Mouse (Mus musculus) c-Kit-positive CD71-negative TER-119-negative erythroid progenitor cells, embryonic 14.5 days (primary cell): ENCODE results near the gene Ppm1j.

ENCODE experiments used
- DNase-seq: peaks from one replicate; pipeline ENCODE4 v3.0.0-alpha.2; 2013; ENCODE audit warnings: low read depth

The Ppm1j gene

DNA sequence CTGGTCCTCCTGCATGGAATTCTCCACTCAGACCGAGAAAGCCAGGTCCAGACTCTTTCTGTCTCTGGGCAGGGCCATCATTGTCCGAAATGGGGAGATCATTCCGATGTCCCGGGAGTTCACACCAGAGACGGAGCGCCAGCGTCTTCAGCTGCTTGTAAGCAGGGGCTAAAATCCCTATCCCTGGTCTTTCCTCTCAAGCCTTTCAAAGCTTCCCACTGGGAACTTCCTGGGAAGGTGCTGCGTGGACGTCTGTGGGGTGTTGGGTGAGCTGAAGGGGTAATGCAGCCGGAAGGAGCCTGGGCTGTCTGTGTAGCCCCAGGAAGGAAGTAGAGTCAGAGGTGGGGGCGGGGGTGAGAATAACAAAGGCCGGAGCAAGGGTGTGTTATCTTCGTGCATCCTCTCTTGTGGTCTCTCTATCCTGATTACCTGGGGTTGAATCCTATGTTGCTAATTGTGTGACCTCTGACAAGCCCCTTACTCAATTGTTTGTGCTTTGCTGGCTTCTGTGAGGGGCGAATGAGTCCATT is 3.2 kb downstream of the Ppm1j start:
- no peak for DNase-seq

GRCm38 (mm10) chr3:104785284-104785683 is 4.4 kb downstream of the Ppm1j start:
- DNase-seq, result no peak

DNA sequence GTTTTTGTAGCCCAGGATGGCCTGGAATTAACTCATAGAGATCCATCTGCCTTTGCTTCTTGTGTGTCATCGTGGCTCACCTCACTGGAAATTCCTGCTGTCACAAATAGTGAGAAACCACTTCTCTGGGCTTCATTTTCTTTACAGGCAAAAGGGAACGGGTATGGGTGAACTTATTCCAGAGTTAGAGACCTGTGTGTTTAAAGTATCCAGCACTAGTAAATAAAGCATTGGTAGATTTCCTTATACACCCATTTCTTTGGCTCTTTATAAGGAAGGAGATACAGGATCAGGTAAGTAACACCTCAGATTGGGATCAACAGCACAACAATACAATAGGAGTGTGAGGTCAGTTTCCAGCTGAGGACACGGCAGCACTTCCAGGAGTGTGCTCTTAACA is 7.2 kb downstream of the Ppm1j start, which contains the start of gene Rhoc:
TSS of gene Rhoc (plus strand) at position 301 of the 400 bp plus-strand sequence.
- no peak for DNase-seq

DNA sequence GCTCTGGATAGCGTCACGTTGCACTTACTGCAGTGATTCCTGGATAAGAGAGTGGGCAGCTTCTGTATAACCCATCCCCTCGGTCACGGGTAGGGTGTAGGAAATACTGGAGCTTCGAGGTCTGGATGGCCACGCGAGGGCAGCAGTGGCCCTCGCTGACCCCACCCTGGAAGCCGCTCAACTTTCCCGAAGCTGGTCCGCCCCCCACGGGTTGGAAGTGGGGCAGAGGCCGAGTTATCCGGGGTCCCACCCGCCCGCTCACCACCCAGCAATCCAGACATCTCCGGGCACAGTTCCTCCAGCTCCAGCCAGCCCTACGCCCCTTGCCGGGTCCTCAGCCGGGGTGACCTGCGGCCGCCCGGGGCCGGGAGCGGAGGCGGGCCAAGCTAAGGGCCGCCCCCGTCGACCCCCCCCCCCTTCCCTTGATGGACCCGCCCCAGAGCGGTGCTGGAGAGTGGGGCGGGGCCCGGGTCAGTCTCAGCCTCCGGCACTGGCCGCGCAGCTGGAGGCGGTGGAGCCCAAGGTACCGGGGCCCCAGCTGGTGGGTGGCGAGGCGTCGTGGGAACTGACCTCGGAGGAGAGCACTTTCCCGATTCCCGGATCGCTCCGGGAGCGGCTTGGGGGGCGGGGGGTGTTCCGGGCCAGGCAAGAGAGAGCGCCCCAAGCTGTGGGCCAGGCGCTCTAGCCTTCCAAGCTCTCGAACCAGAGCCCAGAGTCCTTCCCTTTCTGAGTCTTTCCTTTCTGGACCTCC is 7.9 kb downstream of the Ppm1j start:
- DNase-seq, result no peak

- DNase-seq, result no peak
Observed at GRCm38 (mm10) chr3:104789312-104789605, 8.4 kb downstream of the Ppm1j start.

- no peak for DNase-seq
Observed at GRCm38 (mm10) chr3:104789822-104790221, 9.0 kb downstream of the Ppm1j start.

DNA sequence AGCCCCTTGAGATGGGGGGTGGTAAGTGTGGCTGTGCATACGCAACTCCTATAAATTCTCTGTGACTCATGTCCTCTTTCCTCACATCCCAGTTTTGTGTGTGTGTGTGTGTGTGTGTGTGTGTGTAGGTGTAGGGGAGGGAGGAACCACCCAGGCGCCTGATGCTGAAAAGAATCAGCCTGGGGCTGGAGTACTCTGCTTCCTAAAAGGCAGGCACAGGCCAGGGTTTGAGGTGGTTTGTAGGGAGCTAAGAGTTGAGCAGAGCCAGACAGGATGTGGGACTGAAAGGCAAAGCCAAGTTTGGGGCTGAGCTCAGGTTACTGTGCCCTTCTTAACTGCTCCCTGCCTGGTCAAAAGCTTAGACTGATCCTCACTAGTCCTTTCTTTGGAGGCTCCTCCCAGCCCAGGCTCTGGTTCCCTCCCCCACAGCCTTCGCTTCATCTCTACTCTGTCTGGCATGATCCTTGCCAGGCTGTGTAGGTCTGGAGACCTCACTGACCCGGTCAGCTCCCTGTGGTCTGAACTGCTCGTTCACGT is 9.6 kb downstream of the Ppm1j start:
- no peak for DNase-seq

DNA sequence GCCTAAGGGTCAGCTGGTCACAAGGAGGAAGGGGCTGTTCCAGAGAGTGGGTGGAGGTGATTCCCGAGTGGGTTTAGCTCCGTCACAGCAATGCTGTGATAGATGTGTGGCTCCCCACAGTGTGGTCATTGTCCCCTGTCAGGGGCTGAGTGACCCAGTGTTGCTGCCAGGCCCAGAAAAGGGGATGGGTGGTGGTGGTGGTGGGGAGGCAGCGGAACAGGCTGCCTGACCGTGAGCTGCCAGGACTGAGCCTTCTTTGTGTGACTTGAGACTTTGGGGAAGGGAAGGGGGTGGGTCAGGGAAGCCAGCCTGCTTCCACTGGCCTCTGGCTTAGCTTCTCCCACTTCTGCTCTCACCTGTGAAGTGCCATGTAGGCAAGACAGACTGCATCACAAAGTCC is 10.2 kb downstream of the Ppm1j start:
- no peak for DNase-seq

DNA sequence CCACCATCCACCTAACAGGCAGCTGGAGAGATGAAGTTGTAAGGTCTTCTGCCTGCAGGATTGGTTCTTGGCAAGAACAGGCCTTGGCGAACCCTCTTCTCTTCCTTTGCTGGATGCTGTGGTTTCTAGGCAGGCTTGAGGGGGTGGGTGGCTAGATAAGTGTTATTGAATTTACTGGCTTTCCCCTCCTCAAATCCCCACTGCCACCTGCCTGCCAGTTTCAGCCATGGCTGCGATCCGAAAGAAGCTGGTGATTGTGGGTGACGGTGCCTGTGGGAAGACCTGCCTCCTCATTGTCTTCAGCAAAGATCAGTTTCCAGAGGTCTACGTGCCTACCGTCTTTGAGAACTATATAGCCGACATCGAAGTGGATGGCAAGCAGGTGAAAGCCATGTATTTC is 10.8 kb downstream of the Ppm1j start:
- DNase-seq, result no peak

DNA sequence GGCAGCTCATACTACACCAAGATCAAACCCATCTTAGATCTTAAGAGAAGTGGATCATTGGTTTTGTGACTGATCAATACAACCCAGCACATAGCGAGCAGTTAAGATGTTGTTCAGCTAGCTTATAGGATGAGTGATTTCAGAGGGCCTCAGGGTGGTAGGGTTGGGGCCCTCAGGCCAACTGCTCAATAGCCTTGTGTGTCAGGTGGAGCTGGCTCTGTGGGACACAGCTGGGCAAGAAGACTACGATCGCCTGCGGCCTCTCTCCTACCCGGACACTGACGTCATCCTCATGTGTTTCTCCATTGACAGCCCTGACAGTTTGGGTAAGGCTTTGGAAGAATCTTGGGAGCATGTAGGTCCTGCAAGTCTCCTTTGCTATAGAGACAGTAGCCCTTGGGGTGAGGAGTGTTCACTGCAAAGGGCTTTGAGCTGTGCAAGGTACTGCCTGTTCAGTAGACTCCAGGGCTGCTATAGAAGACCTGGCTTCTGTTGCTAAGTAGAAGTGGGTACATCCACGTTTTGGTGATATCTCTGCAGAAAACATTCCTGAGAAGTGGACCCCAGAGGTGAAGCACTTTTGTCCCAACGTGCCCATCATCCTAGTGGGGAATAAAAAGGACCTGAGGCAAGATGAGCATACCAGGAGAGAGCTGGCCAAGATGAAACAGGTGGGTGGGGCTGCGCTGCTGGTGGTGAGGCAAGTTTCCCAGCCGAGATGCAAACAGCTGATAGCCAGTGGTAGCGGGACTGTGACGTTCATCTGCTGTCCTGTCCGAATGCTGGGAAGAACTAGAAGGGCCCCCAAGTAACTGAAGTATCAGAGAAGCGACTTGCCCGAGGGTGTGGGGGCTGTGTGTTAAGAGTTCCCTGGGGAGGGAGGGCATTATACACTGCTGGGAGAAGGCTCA is 11.8 kb downstream of the Ppm1j start:
- no peak for DNase-seq

DNA sequence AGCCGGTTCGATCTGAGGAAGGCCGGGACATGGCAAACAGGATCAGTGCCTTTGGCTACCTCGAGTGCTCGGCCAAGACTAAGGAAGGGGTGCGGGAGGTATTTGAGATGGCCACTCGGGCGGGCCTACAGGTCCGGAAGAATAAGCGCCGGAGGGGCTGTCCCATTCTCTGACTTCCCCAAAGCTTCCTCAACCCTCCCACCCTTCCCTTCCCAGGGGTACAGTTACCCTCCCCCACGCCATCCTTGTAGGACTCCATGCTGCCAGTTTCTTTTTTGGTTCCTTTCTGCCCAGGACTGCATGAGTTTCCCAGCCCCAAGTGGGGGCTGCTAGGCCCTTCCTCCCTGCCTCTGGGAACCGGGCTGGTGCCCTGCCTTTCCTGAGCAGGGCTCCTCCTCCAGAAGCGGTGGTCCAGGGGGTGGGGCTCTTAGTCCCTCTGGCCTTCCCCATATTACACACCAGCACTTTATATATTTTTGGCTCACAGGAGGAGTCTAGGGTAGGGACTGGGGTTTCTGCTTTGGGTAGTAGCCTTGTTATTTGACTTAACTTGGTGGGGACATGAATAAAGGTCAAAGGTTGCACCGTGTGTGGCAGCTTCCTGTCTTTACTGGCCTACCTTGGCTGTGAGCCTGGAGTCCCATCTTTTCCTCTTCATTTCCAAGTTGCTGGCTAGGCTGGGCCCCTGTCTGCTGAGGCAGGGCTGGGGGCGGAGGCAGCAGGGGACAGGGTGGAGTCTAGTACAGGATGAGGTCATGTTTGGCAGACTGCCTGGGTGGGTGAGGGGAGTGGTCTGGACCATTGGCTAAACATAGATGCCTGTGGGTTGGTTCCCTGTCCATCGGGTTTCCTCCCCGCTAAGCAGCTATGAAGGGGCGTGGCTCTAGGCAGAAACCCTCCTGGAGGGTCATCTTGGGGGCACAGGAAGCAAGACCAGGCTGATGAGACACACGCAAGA is 13.3 kb downstream of the Ppm1j start:
- DNase-seq, result peak; percentile 73

DNA sequence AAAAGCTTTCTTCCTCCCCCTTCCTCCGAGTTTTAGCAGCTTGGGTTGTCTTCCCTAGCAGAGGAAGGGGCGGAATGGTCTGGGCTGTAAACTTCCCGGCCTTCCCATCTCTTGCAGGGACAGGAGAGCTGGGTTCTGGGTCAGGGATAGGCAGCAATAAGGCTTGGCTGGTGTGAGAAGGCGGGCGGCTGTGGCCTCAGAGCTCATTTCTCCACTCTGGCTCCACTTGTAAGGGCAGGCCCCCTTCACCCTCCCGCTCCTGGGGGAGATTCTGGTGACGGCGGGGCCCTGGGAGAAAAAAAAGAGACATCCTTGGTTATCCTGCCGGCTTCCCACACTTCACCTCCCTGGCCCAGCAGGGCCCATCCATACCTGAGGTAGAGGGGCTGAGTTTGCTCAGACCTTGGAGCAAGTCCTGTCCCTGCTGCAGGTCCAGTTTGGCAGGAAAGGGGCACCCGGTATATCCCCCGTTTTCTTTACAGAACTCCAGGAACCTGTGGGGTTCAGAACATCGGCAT is 14.2 kb downstream of the Ppm1j start:
- no peak for DNase-seq

GRCm38 (mm10) chr3:104795661-104796340 is 14.9 kb downstream of the Ppm1j start:
- no peak for DNase-seq

DNA sequence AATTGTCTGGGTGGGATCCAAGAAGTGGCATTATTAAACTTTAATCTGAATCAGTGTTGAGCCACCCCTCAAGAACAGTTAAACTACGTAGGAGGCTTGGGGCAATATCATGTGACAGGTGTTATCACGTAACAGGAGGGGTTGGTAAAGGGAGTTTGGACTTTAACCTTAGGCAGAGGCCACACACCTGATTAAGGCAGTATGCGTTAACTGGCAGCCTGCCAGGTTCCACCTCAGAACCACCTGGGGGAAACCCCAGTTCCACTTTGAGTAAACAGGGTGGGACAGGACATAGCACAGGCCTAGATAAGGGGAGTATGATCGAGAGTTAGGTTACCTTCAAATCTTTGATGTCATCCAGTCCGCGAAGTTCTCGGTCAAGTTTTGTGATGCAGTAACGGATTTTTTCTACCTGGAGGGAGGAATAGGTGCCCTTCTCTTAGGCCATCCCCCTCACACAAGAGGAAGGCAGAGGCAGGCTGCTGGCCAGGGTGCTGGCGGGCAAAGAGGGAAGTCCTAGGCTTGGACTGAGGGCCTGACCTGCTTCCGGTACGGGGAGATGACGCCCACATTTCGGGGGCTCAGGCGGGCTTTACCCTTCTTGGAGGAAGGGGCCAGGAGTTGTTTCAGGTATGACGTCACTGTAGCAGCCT is 15.7 kb downstream of the Ppm1j start:
- no peak for DNase-seq

- no peak for DNase-seq
Observed at GRCm38 (mm10) chr3:104800681-104801080, 19.8 kb downstream of the Ppm1j start.

DNA sequence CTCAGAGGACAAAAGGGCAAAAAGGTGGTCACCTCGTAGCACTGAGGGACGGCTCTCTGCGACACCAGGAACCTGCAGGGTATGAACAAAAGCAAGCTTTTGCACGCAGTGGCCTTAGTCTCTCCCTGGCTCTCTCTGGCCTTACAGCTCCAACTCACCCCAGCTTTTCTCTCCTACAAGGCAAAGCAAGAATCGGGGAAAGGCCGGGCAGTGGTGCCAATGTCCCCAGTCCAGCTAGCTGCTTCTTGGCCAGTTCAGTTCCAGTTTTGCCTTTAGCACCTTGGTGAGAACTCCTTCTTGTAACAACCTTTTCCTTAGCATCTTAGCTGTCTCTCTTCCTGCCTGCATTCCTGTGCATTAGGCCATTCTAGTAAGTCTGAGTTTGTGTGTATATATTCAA is 20.6 kb downstream of the Ppm1j start:
- DNase-seq, result no peak

- DNase-seq, result no peak
Observed at GRCm38 (mm10) chr3:104804312-104804711, 23.5 kb downstream of the Ppm1j start.

DNA sequence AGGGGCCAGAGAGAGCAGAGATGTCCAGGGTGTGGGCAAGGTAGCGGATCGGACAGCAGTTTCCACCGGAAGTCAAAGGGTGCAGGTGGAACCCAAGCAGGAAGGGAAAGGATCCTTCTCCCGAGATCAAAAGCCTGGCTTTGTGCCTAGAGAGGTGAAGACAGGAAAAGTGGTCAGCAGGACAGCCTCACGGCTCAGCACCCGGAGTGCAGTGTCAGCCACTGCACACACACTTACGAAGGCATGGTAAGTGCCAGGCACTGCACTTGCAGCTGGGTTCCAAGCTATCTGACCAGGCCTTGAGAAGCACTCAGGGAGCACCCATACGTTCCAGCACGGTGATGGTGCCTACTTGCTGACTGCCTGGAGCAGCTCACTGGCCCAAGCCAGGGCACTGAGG is 24.7 kb downstream of the Ppm1j start:
- no peak for DNase-seq

DNA sequence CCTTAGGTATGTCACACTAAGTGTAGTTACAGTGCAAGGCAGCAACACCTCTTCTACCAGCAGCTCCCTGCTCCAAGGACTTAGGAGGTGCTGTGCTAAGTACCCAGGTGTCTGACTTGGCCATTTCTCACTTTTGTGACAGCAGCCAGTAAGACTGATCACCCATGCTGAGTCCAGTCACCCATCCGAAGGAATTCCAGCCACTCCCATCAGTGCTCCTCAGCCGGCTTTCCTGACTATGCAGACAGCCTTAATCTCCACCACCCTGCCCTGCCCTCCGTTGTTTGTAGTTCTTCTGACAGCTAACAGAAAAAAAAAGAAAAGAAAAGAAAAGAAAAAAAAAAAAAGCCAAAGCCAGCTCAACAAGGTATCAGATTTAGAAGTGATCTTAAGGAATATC is 30.9 kb downstream of the Ppm1j start:
- DNase-seq, result no peak

GRCm38 (mm10) chr3:104812254-104812653 is 31.4 kb downstream of the Ppm1j start:
- no peak for DNase-seq
